ENCODE assay signal across 8 mouse cellular contexts in genomic region chr3:108855371-108855770, GRCm38 (mm10). TPM values are rescaled to one million over a fixed set of nuclear protein-coding genes. Genes with fewer than 3 reads are reported as not detected.
DNase-seq lines count a peak whose midpoint lies in the region; ATAC-seq and TF ChIP-seq lines count a peak whose summit lies in the region.

No protein-coding gene starts in this region.

- H3K79me2 ChIP-seq in liver, adult 2 months (ENCODE audit: control insufficient read depth, insufficient read depth, low read length): no peaks in the 10 kb centered on the region

- ATAC-seq in liver, embryonic 12.5 days: no peak
- peak; percentile 69 for ATAC-seq in common myeloid progenitor, adult 5-6 weeks (replicated peaks; ENCODE audit: low read depth, poor library complexity, severe bottlenecking)
- ATAC-seq in stomach, embryonic 14.5 days (ENCODE audit: insufficient number of reproducible peaks, insufficient read depth, low FRiP score, low read depth): no peak

- H3K36me3 ChIP-seq in liver, adult 2 months (ENCODE audit: control insufficient read depth, insufficient read depth, low read length): no peaks in the 10 kb centered on the region
- no peaks in the 10 kb centered on the region for H3K36me3 ChIP-seq in liver, embryonic 12.5 days
- H3K36me3 ChIP-seq in stomach, embryonic 14.5 days (ENCODE audit: control insufficient read depth, insufficient read depth, low read length): no peaks in the 10 kb centered on the region

- WGBS in liver, adult 2 months: 82% methylated on average over 12 of the region's 12 CpGs
- 53% methylated on average over 12 of the region's 12 CpGs for WGBS in liver, embryonic 12.5 days (ENCODE audit: insufficient replicate concordance)
- WGBS in stomach, embryonic 14.5 days: 52% methylated on average over 12 of the region's 12 CpGs

- H3K9me3 ChIP-seq in liver, embryonic 12.5 days (replicated peaks): no peaks in the 10 kb centered on the region
- H3K9me3 ChIP-seq in stomach, embryonic 14.5 days (ENCODE audit: control insufficient read depth, low read depth, low read length): no peaks in the 10 kb centered on the region

- no peak overlapping the region for H3K4me2 ChIP-seq in liver, embryonic 12.5 days
- H3K4me2 ChIP-seq in stomach, embryonic 14.5 days (replicated peaks; ENCODE audit: low read depth, low read length): no peak overlapping the region

- peaks cover 5% of the 10 kb centered on the region; the same call in 1 of the 2 replicates for H3K4me1 ChIP-seq in liver, adult 2 months (ENCODE audit: control insufficient read depth, insufficient read depth, low read length)
- peaks cover 9% of the 10 kb centered on the region; the same call in 1 of the 2 replicates for H3K4me1 ChIP-seq in liver, embryonic 12.5 days
- H3K4me1 ChIP-seq in stomach, embryonic 14.5 days (ENCODE audit: control insufficient read depth, insufficient read depth, low read length): 0 out of 2 replicates have a peak, but pooled peaks cover 21% of the 10 kb centered on the region

- peak; percentile 18 for DNase-seq in liver, adult 2 months (ENCODE audit: extremely low read depth, low read depth, low spot score)
- peak; percentile 62 to 82 for DNase-seq in heart, adult 18-20 months
- peak; percentile 90 to 92 for DNase-seq in layer of hippocampus, adult 8-10 months (ENCODE audit: low spot score in 2 of 2)
- DNase-seq in lung, postnatal 25 days (ENCODE audit: low spot score): peak; percentile 62
- DNase-seq in kidney, postnatal 14 days: no peak

- TF ChIP-seq CTCF in liver, adult 2 months (IDR thresholded peaks at IDR 0.05; ENCODE audit: low read depth, low read length): no peak

- no peak overlapping the region for H3K4me3 ChIP-seq in liver, adult 2 months (ENCODE audit: insufficient read depth, low read depth, low read length)
- H3K4me3 ChIP-seq in liver, embryonic 12.5 days: no peak overlapping the region
- H3K4me3 ChIP-seq in stomach, embryonic 14.5 days (ENCODE audit: low read depth, low read length): no peak overlapping the region

- H3K27ac ChIP-seq in liver, adult 2 months (replicated peaks; ENCODE audit: insufficient read depth, low read depth, low read length): no peak overlapping the region
- H3K27ac ChIP-seq in liver, embryonic 12.5 days: no peak overlapping the region
- peak overlapping the region; percentile 48; the same call in 1 of the 2 replicates for H3K27ac ChIP-seq in stomach, embryonic 14.5 days (ENCODE audit: low read length)

- no peaks in the 10 kb centered on the region for H3K27me3 ChIP-seq in liver, adult 2 months (ENCODE audit: control insufficient read depth, insufficient read depth, low read length)
- no peaks in the 10 kb centered on the region for H3K27me3 ChIP-seq in liver, embryonic 12.5 days (replicated peaks)
- no peaks in the 10 kb centered on the region for H3K27me3 ChIP-seq in stomach, embryonic 14.5 days (ENCODE audit: control insufficient read depth, insufficient read depth, low read length)

- TF ChIP-seq POLR2A in liver, adult 2 months (IDR thresholded peaks at IDR 0.05; ENCODE audit: extremely low read depth, insufficient read depth, low read length): no peak

- H3K9ac ChIP-seq in liver, adult 2 months (ENCODE audit: low read depth, low read length): no peak overlapping the region
- H3K9ac ChIP-seq in liver, embryonic 12.5 days: no peak overlapping the region
- H3K9ac ChIP-seq in stomach, embryonic 14.5 days (replicated peaks; ENCODE audit: low read depth, low read length): no peak overlapping the region

RNA-seq across cellular contexts. Expression of gene Stxbp3, which starts 15.0 kb away (rescaled TPM):
- total RNA-seq in liver, adult 2 months (2014; rRNA removed): 28.9 and 34.3 TPM in 2 replicates
- 6.0 and 6.7 TPM in 2 replicates for polyA plus RNA-seq in liver, adult 2 months (2012; rRNA removed)
- 21.1 and 24.3 TPM in 2 replicates for polyA plus RNA-seq in liver, embryonic 12.5 days (2016; fragmentation: Nextera tagmentation; extraction: Ambion mirVana)
- total RNA-seq in common myeloid progenitor, adult 5-6 weeks (2017): 32.3 and 36.5 TPM in 2 replicates
- 10 to 100 TPM; 24.6 to 32.5 TPM for total RNA-seq in heart, adult 18-20 months (2021)
- total RNA-seq in layer of hippocampus, adult 8-10 months (2022): 10 to 100 TPM; 22.8 to 39.8 (median 30.9) TPM
- 41.4 and 43.6 TPM in 2 replicates for polyA plus RNA-seq in stomach, embryonic 14.5 days (2014; fragmentation: Nextera tagmentation; extraction: Ambion mirVana)

RNA-seq across cellular contexts. Expression of gene Fndc7, which starts 34.4 kb away (rescaled TPM):
- total RNA-seq in liver, adult 2 months (2014; rRNA removed): 0.09 and 0.13 TPM in 2 replicates
- polyA plus RNA-seq in liver, adult 2 months (2012; rRNA removed): 0.02 and 0.09 TPM in 2 replicates
- 0.07 and 0.10 TPM in 2 replicates for polyA plus RNA-seq in liver, embryonic 12.5 days (2016; fragmentation: Nextera tagmentation; extraction: Ambion mirVana)
- total RNA-seq in common myeloid progenitor, adult 5-6 weeks (2017): 0.37 TPM in 1 of 2 replicates, not detected in the other
- total RNA-seq in heart, adult 18-20 months (2021): under 1 TPM; 0.07 to 0.18 TPM
- under 1 TPM in 1 of 4 experiments, not detected in 3; 0.13 TPM for total RNA-seq in layer of hippocampus, adult 8-10 months (2022)
- polyA plus RNA-seq in stomach, embryonic 14.5 days (2014; fragmentation: Nextera tagmentation; extraction: Ambion mirVana): not detected in 2 replicates

RNA-seq across cellular contexts. Expression of gene Prpf38b, which starts 56.2 kb away (rescaled TPM):
- total RNA-seq in liver, adult 2 months (2014; rRNA removed): 22.8 and 25.7 TPM in 2 replicates
- 13.8 and 17.2 TPM in 2 replicates for polyA plus RNA-seq in liver, adult 2 months (2012; rRNA removed)
- polyA plus RNA-seq in liver, embryonic 12.5 days (2016; fragmentation: Nextera tagmentation; extraction: Ambion mirVana): 58.1 and 59.1 TPM in 2 replicates
- 293 and 352 TPM in 2 replicates for total RNA-seq in common myeloid progenitor, adult 5-6 weeks (2017)
- 10 to 100 TPM; 16.7 to 19.3 TPM for total RNA-seq in heart, adult 18-20 months (2021)
- 10 to 100 TPM; 43.2 to 57.0 (median 47.7) TPM for total RNA-seq in layer of hippocampus, adult 8-10 months (2022)
- polyA plus RNA-seq in stomach, embryonic 14.5 days (2014; fragmentation: Nextera tagmentation; extraction: Ambion mirVana): 73.7 and 77.1 TPM in 2 replicates
